Mouse (Mus musculus) erythroblast, embryonic 14.5 days (primary cell): ENCODE results near the gene Abcb9.

ENCODE experiments used
- GATA1 ChIP-seq: IDR thresholded peaks from 2 replicates; pipeline ENCODE4 v1.6.1; 2012; ENCODE audit warnings: low read length, inconsistent platforms, mixed read lengths
- TAL1 ChIP-seq: IDR thresholded peaks from 3 replicates; pipeline ENCODE4 v1.6.1; 2012; ENCODE audit warnings: low read length, inconsistent platforms, mixed read lengths

DNA sequence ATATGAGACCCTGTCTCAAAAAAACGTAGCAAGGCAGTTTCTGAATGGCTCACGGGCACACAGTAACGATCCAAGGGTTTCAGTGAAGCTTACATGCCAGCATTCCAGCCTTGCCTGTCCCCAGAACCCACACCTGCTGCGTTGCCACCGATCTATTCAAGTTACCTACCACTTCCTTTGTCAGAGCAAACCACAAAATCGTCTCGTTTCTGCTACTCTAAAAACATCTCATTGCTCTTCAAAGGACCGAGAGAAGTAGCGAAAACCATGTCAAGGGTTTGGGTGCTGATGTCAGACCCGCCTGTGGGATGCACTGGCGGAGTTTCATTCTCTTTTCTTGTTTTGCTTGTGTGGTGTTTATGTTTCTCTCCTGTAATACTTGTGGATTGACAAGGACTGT lies 61.1 kb downstream of the Abcb9 start:
- TF ChIP-seq GATA1 (no peak), TAL1 (no peak)
